Mouse (Mus musculus) skeletal muscle tissue, adult 2 months (tissue): ENCODE results near the gene Ubac2.

Source experiments
- DNase-seq: peaks from one replicate; pipeline ENCODE4 v3.0.0-alpha.2; 2012; ENCODE audit warnings: low read depth, low spot score

Gene Ubac2

GRCm38 (mm10) chr14:121924876-121925275 is 46.5 kb downstream of the Ubac2 start:
- DNase-seq = no peak

- no peak for DNase-seq
These were observed 48.5 kb downstream of the Ubac2 start for GRCm38 (mm10) chr14:121926901-121927300.

GRCm38 (mm10) chr14:121927451-121927850 is 49.0 kb downstream of the Ubac2 start:
- DNase-seq = no peak

- DNase-seq = peak; percentile 47
These were observed 50.1 kb downstream of the Ubac2 start for GRCm38 (mm10) chr14:121928375-121929137.

- DNase-seq = peak; percentile 51
These were observed 51.0 kb downstream of the Ubac2 start for GRCm38 (mm10) chr14:121929243-121929951.

GRCm38 (mm10) chr14:121930731-121931383 is 52.4 kb downstream of the Ubac2 start:
- no peak for DNase-seq

- no peak for DNase-seq
These were observed 53.2 kb downstream of the Ubac2 start for GRCm38 (mm10) chr14:121931594-121931993.

GRCm38 (mm10) chr14:121932180-121932579 is 53.8 kb downstream of the Ubac2 start:
- no peak for DNase-seq

- no peak for DNase-seq
These were observed 55.6 kb downstream of the Ubac2 start for GRCm38 (mm10) chr14:121933906-121934596.

GRCm38 (mm10) chr14:121934597-121934946 is 56.2 kb downstream of the Ubac2 start:
- no peak for DNase-seq

GRCm38 (mm10) chr14:121936356-121936755 is 57.9 kb downstream of the Ubac2 start:
- no peak for DNase-seq

GRCm38 (mm10) chr14:121936856-121937255 is 58.4 kb downstream of the Ubac2 start:
- DNase-seq = no peak

- DNase-seq = peak; percentile 26
These were observed 59.3 kb downstream of the Ubac2 start for GRCm38 (mm10) chr14:121937601-121938255.

GRCm38 (mm10) chr14:121938256-121939191 is 60.1 kb downstream of the Ubac2 start:
- peak; percentile 43 for DNase-seq

- DNase-seq = no peak
These were observed 61.2 kb downstream of the Ubac2 start for GRCm38 (mm10) chr14:121939582-121939981.

- no peak for DNase-seq
These were observed 67.7 kb downstream of the Ubac2 start for GRCm38 (mm10) chr14:121946131-121946530.

- no peak for DNase-seq
These were observed 68.3 kb downstream of the Ubac2 start for GRCm38 (mm10) chr14:121946728-121947127.

GRCm38 (mm10) chr14:121947201-121947760 is 68.9 kb downstream of the Ubac2 start:
- DNase-seq = no peak

- no peak for DNase-seq
These were observed 69.5 kb downstream of the Ubac2 start for GRCm38 (mm10) chr14:121947966-121948365.

- no peak for DNase-seq
These were observed 71.0 kb downstream of the Ubac2 start for GRCm38 (mm10) chr14:121949436-121949835.
